Mouse (Mus musculus): ENCODE results near the gene Kcnma1.

GRCm38 (mm10) chr14:23502236-23502790 is 512.0 kb downstream of the Kcnma1 start:
- no peak for TF ChIP-seq ZC3H11A (IDR thresholded peaks at IDR 0.05; ENCODE audit: borderline replicate concordance, low read depth, low read length)
- no peak for TF ChIP-seq MAFK (IDR thresholded peaks at IDR 0.05; ENCODE audit: insufficient read depth, low read depth, low read length)
- no peak for TF ChIP-seq ZNF384 (IDR thresholded peaks at IDR 0.05; ENCODE audit: low read depth, low read length)
- TF ChIP-seq HCFC1 (IDR thresholded peaks at IDR 0.05; ENCODE audit: borderline replicate concordance, insufficient read depth, low read length) = no peak

Measured in ES-E14 (cell line).